Mouse (Mus musculus): Measurements from ENCODE around the gene Lamc1.
"Not testable (repeated sequence)": the region's sequence is repeated elsewhere in the genome, so short reads cannot be mapped to it uniquely, and the experiment has no call there.

The Lamc1 gene

DNA sequence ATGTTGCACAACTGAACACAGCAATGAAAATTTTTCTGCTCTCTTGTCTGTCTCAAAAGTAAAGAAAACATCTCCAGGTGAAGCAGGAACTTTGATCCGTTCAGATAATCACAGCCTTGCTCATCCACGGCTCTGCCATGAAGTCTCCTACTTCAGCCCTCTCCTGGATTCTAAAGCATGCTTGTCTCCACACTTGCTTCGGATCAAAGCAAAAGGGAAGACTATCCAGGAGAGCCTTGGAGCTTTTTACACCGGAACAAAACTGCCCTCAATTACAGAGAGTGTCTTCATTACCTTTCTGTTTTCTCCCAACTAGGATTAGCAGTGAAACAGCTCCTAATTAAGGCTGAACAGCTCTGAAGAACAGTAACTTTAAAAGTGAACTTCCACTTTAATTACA is 1.4 kb downstream of the Lamc1 start:
- DNase-seq (ENCODE audit: low read depth) = no peak

DNA sequence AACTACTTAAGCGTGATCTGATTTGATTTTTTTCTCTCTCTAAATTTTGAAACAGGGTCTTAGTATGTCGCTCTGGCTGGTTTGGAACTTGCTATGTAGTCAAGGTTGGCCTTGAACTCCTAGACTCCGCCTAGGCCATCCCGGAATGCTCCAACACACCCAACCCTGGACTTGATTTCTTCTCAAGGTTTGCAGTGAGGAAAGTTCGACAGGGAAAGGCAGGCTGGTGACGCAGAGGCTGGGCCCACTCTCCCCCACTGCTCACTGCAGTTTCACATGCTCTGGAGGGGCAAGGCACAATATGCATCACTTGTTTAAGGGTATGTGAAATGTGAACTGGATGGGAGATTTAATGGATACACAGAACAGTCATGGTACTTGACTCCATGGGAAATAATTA is 3.3 kb downstream of the Lamc1 start:
- no peak for DNase-seq (ENCODE audit: low read depth)

DNA sequence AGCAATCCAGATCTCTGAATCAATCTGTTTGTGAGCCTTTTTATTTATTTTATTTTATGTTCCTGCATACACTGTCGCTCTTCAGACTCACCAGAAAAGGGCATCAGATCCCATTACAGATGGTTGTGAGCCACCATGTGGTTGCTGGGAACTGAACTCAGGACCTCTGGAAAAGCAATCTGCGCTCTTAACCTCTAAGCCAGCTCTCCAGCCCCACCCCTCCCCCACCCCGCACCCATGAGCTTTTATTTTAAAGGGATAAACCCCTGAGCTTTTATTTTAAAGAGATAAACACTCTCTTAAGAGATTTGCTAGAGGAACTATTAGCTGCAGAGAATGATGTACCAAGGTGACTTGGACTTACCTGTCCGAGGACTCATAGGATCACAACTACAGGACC is 5.5 kb downstream of the Lamc1 start:
- no peak for DNase-seq (ENCODE audit: low read depth)

DNA sequence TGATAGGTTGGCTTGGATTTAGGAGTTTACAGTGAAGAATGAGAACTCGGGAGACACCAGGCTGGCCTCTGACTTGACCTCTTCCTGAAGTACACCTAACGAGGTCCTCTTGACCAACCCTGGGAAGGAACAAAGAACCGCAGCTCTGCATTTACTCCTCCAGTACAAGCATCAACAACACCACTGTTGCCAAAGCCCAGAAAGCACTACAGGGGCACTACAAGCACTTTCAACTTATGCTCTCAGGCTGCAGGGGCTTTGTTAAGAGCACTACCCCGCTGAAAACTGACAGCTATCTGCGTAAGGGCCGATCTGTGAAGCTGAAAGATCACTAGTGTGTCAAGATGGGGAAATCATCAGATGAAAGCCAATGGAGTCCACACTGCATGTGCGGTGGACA is 6.4 kb downstream of the Lamc1 start:
- DNase-seq (ENCODE audit: low read depth) = no peak

DNA sequence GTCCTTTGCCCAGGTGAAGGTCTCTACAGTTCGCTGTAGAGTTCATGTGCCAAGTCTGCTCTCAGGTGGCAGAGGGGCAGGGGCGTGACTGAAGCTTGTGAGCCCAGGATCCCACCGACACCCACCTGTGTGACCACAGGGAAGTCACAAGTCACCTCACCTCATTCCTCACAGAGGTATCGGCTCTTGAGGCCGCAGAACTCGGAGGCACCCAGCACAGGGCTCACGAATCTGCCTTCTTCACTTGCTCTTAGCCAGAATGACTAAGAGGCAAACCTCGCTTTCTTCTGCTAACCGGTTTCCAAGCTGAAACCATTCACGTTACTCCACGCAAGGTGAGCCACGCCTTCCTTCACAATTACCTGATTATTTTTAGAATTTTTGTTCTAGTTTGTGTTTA is 11.2 kb downstream of the Lamc1 start:
- DNase-seq (ENCODE audit: low read depth) = peak; percentile 32

DNA sequence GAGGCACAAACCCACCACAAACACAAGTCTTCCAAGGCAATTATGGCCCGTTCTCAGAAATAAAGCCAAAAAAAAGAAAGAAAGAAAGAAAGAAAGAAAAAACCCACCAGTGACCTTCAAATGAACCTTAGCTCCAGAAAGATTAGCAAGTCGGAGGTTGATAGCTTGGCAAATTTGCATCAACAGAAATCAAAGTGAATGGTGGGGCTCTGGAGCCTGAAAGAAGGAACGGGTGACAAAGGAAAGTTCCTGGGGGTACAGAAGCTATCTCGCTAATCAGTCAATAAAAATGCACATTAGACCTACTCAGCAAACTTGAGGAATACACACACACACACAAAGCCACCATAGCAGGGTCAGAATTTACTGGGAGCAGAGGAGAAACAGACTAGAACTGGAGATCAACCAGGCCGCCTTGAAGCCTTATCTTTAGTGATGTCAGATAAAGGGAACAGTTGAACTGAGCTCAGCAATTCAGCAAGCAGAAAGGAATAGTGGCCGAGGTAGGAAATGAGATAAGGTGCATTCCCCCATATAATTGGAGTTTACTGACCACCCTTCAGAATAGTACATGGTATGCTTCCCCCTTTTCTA is 11.9 kb downstream of the Lamc1 start:
- DNase-seq (ENCODE audit: low read depth) = no peak

DNA sequence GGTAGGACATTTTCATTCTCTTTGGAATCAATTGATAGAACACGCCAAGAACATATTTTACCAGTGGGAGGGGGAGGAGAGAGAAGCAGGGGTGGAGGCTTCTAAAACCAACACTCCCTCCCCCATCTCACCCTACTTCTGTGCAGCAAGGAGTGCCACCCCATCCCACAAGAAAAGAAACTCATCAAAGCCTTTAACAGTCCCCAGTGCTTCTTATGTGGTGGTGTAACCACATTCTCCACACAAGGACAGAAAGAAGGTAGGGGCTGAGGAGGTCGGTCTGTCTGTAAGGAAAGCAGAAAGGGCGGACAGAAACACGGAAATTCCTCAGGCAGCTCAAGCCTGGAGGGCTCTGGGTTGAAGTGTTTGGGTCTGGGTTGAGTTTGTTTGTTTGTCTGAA is 12.5 kb downstream of the Lamc1 start:
- DNase-seq (ENCODE audit: low read depth) = peak; percentile 77

DNA sequence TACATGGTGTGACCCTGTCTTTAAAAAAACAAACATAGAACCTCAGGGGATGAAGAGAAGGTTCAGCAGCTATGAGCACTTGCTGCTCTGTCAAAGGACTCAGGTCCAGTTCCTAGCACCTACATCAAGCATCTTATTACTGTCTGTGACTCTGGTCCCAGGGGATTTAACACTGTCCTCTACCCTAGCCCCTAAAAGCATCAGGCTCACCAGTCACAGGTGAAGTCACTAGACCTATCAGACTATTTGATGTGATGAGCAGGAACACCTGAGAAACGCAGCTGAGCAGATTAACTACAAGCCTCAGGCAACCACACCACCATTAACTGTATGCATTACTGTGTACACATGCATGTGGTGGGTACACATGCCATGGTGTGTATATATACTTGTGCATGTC is 13.8 kb downstream of the Lamc1 start:
- peak; percentile 18 for DNase-seq (ENCODE audit: low read depth)

DNA sequence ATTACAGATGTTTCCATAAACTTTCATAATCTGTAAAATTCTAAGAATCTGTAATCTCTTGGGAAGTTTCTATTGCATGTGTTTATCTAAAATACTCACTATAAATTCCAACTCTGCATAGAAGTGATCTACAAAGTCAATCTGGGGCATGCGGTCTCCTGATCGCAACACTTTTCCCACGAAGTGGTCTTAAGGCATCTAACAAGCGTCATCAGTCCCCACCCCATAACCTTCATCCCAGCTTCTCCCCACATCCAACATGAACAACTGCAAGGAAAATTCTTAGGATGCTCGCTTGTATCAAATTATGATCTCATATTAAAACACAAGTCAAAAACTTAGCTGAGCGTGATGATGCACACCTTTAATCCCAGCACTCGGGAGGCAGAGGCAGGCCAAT is 14.3 kb downstream of the Lamc1 start:
- DNase-seq (ENCODE audit: low read depth) = no peak

DNA sequence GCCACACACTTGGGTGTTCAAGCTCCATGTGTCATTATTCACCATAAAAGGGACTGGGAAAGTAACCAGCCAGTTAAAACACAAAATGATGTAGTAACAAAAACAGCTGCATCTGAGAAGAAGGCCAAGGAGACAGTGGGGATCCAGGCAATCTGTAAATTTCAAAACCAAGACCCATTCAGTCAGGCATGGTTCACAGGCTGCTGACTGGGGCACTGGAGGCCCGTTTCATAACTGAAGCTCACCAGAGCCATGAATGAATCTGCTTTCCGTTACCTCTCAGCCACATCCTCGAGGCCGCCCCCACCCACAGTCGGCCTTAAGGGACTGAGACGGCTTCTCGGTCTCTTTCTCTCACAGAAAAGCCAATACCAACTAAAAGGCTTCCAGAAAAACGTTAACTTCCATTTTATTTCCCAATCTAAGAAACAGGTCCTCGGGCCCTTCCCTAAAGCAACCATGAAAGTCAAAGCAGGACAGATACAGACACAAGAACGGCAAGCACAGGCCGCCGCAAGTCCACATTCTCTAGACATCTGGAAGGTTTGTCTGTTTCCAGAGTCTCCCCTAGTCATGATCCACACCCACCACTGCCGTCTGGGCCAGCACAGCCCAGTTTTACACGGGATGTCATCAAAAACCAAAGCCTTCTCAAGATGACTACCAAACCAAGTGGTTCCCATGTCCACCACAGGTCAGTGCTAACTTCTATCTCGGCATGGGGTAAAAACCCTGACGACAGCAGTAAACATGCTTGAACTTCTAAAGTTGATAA is 14.9 kb downstream of the Lamc1 start:
- peak; percentile 81 for DNase-seq (ENCODE audit: low read depth)

DNA sequence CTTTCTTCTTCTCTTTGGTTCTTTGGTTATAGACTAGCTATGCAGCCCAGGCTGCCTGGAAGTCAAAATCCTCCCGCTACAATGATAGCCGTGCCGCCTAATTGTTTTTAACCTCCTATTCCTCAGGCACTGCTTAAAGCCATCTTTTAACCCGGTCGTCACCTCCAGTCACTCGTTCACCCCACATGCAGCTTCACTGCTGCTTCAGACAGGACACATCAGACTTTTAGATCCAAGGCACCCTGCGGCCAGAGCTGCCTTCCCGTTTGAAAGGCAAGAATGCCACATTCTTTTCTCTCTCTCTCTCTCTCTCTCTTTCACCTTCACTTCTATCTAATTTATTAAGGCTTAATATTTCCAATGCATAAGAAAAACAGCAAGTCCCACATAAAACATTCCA is 15.6 kb downstream of the Lamc1 start:
- peak; percentile 23 for DNase-seq (ENCODE audit: low read depth)

DNA sequence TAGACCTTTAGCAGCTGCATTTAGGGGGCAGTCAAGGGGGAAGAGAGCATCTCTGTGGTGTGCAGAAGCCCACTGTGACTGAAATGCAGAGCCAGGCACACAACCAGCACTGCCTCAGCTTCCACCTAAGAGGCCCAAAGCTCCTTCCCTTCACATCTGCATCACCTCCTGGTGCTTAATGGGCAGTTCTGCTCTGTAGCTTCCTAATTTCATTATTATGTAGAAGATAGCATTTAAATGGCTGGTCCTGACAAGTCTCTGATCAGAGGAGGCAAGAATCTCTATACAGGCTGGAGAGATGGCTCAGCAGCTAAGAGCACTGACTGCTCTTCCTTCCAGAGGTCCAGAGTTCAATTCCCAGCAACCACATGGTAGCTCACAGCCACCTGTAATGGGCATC is 16.3 kb downstream of the Lamc1 start:
- DNase-seq (ENCODE audit: low read depth) = no peak

DNA sequence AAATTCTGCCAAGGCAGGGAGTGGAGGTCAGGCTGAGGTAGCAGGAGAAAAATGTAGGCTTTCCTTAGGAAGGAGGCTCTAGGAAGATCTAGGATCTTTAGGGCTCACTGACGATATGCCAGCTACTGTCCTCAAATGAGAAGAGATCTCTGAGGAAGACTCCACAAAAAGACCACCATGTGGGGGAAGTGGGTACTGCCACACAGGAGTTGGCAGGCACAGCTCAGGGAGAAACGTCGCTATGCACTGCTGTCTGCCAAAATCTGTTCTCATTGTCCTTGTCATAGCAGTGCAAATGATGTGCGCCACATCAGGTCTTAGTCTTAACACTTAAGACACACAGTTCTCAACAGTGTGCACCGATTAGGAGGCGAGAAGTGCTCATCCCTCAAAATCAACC is 17.5 kb downstream of the Lamc1 start:
- DNase-seq (ENCODE audit: low read depth) = peak; percentile 40

DNA sequence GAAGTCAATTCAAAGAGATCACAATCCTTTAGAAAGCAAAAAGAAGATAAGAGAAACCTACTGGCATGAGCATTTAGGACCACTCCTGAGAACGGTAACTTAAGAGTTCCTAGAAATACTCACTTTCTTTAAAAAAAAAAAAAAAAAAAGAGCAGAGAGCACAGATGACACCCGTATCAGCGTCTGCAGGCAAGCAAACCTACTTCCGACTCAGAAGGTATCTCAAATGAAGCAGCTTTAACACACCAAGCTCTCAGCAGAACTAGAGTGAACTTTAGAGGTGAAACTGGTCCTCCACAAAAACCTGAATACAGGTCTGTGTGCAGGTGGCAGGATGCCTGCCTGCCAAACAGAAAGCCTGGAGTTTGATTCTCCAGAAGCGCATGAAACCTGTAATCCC is 19.6 kb downstream of the Lamc1 start:
- peak; percentile 52 for DNase-seq (ENCODE audit: low read depth)

DNA sequence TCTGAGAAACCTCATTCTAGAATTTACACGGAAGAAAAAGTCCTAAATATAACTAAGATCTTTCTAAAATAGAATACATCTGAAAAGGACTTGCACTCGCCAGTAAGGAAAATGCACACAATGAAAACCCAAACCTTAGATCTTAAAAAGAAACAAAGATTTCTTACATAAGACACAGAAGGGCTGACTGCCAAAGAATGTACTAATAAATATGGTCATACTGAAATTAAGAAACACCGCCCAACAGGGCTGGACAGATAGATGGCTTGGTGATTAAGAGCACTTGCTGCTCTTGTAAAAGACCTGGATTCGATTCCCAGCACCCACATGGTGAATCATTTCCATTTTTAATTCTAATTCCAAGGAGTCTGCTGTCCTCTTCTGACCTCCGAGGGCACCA is 22.4 kb downstream of the Lamc1 start:
- no peak for DNase-seq (ENCODE audit: low read depth)

DNA sequence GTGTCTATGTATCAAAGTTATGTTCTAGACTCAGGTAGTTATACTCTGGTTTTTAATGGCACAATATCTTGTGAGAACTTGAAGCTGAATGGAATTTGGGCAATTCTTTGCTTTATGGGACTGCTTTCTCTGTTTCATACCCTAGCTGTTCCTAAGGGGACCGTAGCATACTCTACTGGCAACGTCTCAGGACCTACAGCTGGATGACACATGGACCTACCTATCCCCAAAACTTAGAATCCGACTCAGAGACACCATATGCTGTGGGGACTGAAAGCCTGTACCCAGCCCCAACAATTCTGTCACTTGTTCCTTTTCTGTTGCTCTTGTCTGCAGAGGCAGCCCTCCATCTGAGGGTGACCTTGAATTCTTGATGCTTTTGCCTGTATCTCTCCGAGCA is 23.3 kb downstream of the Lamc1 start:
- DNase-seq (ENCODE audit: low read depth) = no peak

DNA sequence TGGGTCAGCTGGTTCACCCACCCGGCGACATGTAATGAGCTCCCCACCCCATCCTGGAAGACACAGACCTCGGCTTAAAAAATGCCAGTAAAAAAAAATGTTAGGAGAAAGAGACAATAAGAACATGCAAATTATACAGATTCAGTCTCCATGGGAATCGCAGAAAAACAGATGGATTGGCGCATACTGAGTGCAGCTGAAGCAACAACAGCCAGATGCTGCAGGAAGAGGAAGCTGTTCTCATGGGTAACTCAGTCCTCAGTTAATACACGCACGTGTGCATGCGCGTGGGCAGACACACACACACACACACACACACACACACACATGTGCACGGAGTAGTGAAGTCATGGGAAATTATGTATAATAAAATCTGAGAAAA is 23.7 kb downstream of the Lamc1 start:
- peak; percentile 57 for DNase-seq (ENCODE audit: low read depth)

DNA sequence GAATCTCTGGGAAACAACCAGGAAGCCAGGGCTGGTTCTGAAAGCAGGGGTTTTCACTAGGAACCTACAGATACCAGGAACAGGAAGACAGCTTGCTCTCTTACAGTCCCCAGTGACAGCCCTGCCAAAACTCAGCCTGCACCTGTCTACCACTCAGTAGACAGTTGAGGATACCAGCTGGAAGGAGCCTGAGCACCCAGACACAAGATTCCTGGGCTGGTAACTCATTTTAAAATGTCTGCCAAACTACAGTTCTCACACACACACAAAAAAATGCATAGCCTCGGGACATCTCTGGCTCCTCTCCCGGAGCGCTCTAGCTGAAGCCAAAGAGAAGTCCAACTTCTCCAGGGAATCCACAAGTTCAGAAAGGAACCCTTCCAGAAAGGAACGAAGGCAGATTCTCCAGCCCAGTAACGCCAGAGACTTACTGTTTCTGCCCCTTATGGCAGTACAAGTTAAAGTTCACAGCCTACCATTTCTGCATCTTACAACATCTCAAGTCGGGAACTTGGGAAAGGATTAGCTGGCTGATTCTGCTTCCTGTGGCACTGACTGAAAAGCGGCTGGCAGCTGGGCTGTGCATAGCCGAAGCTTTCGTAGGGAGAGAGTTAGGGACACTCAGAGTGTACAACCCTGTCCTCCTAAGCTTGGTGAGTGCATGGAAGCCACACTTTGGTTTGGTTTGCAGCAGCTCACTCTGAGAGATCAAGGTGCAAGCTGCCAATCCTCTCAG is 24.2 kb downstream of the Lamc1 start:
- DNase-seq (ENCODE audit: low read depth) = no peak

DNA sequence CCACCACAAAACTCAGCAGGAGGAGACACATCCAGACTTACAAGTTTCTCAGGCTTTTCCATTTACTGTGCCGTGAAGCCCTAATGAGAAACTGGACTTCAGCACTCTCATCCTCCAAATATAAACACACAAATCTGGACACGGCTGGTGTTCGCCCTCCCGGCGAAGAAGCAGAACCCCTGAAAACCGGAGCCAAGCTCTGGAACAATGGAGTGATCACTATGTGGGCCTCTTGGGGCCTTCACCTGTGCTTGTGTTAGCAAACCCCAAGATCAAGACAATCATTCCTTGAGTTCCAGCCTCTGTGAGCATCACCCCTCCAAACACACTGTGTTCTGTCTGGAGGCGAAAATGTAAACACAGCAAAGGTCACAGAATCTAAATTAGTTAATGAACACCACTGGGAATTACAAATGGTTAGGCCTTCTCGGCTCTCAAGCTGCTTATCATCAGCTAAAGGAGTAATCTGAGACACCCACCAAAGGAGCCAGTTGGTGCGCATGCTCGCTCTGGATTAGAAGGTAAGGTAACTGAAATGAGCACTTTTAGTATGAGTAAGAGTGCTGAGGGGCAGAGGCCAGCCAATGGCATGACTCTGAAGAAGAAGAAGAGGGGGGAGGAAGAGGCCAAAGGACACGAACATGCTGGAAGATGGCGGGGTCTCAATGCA is 24.9 kb downstream of the Lamc1 start:
- DNase-seq (ENCODE audit: low read depth) = peak; percentile 77

DNA sequence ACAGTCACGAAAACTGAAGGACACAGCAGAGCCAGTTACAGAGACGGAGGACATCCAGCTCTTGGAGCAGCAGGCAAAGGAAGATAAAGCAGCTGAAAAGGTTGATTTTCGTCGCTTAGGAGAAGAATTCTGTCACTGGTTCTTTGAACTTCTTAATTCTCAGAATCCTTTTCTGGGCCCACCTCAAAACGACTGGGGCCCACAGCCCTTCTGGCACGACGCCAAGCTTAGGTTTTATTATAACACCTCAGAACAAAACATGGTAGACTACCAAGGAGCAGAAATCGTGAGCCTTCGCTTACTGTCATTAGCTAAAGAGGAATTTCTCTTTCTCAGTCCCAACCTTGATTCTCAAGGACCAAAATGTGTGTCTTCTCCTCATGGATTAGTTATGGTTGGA is 26.9 kb downstream of the Lamc1 start:
- peak; percentile 58 for DNase-seq (ENCODE audit: low read depth)

DNA sequence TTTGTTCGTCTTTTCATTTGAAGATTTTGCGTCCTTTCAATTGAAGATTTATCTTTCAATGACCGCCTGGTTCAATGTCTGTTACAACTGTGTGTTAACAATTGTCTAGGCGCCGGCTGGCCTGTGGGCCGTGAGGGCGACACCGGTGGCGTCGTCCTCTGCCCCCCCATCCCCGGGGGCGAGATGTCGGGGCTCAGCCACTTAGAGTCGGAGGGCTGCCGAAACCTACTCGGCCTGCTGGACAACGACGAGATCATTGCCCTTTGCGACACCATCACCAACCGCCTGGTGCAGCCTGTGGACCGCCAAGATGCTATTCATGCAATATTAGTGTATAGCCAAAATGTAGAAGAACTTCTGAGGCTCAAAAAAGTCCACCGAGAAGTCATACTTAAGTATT is 27.3 kb downstream of the Lamc1 start:
- not testable (repeated sequence) for DNase-seq (ENCODE audit: low read depth)

DNA sequence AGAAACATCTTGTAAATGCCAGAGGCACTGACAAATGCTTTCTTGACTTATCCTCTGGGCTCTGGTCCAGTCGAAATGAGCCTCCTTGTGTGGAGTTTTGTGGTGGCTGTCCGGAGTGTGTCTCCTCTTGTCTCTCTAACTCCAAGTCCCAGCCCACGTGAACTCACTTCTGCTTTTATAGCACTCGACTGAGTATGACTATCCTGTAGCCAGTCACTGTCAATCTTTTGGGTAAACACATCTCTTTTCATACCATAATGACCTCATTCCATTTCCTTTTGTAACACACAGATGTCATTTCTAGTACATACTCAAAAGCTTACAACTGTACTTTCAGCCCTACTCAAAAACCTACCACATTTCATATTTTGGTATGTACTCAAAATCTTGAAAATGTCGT is 33.1 kb downstream of the Lamc1 start:
- peak; percentile 64 for DNase-seq (ENCODE audit: low read depth)
